29 mouse cellular contexts compared by ENCODE assay signal in the genomic region with DNA sequence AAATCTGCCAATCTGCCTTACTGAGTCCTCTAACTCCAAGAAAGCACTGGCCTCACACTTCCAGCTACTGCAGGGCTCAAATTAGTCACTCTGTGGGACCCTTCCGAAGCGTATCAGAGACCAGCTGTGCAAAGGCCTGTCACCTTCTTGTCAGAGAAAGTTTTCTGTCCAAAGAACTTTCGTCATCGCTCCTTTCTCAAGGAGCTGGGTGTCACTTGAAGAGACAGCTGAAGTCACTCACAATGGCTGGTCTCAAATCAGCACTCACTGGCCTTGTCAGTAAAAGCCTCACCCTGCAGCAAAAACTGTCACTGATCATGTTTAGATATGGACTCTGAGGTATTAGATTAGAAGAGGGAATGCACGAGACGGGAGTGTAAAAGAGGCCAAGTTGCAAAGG.
DNase-seq lines count a peak whose midpoint lies in the region; ATAC-seq lines count a peak whose summit lies in the region.
"Had no signal": no experiment of that assay in that cellular context is flagged by ENCODE, and none has a peak within 500 bp of the region (broad histone marks: within the 10 kb centered on the region; RNA-seq: fewer than 3 reads in every experiment).

No protein-coding gene starts in this region.

- no peak for DNase-seq in lung, postnatal 14 days
- peak; percentile 34 for DNase-seq in retina, postnatal 1 day
- no peak for DNase-seq in retina, embryonic 14.5 days (ENCODE audit: low spot score)
- peak; percentile 10 to 21 for DNase-seq in heart, postnatal 14 days
- no peak for DNase-seq in spleen, adult 18-20 months
- DNase-seq: adrenal gland, adult 2 months; adrenal gland, postnatal 36 days; B cell, adult 2 months; cerebellum, adult 2 months; cerebellum, postnatal 14 days; gastrocnemius, adult 2 months; gastrocnemius, postnatal 36 days; kidney, adult 9 months; kidney, postnatal 10 days; layer of hippocampus, postnatal 36 days; left cerebral cortex, postnatal 4 days; liver, postnatal 0 days; midbrain, embryonic 14.5 days; right cerebral cortex, adult 18-20 months; right cerebral cortex, postnatal 4 days; thymus, adult 2 months; thymus, postnatal 36 days had no signal

- H3K9me3 ChIP-seq in lung, embryonic 15.5 days = no peaks in the 10 kb centered on the region
- H3K9me3 ChIP-seq: liver, embryonic 12.5 days had no signal

- H3K36me3 ChIP-seq in lung, embryonic 15.5 days = no peaks in the 10 kb centered on the region
- H3K36me3 ChIP-seq: heart, embryonic 13.5 days; liver, embryonic 12.5 days had no signal

- no peak overlapping the region for H3K4me2 ChIP-seq in lung, embryonic 15.5 days
- H3K4me2 ChIP-seq: heart, embryonic 13.5 days; hindbrain, embryonic 14.5 days; liver, embryonic 12.5 days had no signal

- H3K9ac ChIP-seq in lung, embryonic 15.5 days = no peak overlapping the region
- H3K9ac ChIP-seq: heart, embryonic 13.5 days; hindbrain, embryonic 14.5 days; liver, embryonic 12.5 days; liver, postnatal 0 days had no signal

- no peaks in the 10 kb centered on the region for H3K27me3 ChIP-seq in lung, embryonic 15.5 days
- H3K27me3 ChIP-seq: heart, embryonic 13.5 days; liver, embryonic 12.5 days had no signal

- H3K4me3 ChIP-seq in lung, embryonic 15.5 days = no peak overlapping the region
- H3K4me3 ChIP-seq: erythroblast, embryonic 14.5 days; gastrocnemius, adult 2 months; heart, embryonic 13.5 days; liver, embryonic 12.5 days had no signal

- 37% methylated on average over 6 of the region's 6 CpGs for WGBS in lung, embryonic 15.5 days

- no peak overlapping the region for H3K27ac ChIP-seq in lung, embryonic 15.5 days
- H3K27ac ChIP-seq: gastrocnemius, adult 2 months; heart, embryonic 13.5 days; hindbrain, embryonic 14.5 days; liver, embryonic 12.5 days had no signal

- intact Hi-C loops in heart, postnatal 14 days (cut with DNase I) = loop anchor here (5.0 kb wide), 1 partner anchor 941 kb away; no protein-coding TSS in a partner anchor

- no peaks in the 10 kb centered on the region for H3K4me1 ChIP-seq in lung, embryonic 15.5 days
- H3K4me1 ChIP-seq: liver, embryonic 12.5 days had no signal

- ATAC-seq in lung, embryonic 15.5 days (ENCODE audit: borderline replicate concordance, extremely low read depth, low FRiP score, low TSS enrichment) = 0 out of 2 replicates have a peak, but pooled peaks have one; percentile 49
- ATAC-seq: forebrain, embryonic 16.5 days; intestine, postnatal 0 days; liver, embryonic 12.5 days; liver, postnatal 0 days had no signal

Comparison
In these comparisons a context has a peak if more than half of its experiments do, and no peak if none do; other contexts are left out.
1. DNase-seq: peak in retina, postnatal 1 day (single experiment) and heart, postnatal 14 days (2 of 2); none in lung, postnatal 14 days (single experiment), retina, embryonic 14.5 days (single experiment) and spleen, adult 18-20 months (0 of 2).